Mouse (Mus musculus) macrophage (primary cell): ENCODE measurements around the gene Nfasc. TPM values are rescaled to one million over a fixed set of nuclear protein-coding genes. Genes with fewer than 3 reads are reported as not detected.

Source experiments
- H3K27ac ChIP-seq: fragments of 350-480 bp; formaldehyde crosslinking; 2 replicates; pipeline ENCODE4 v1.9.0; 2021
- H3K36me3 ChIP-seq: fragments of 350-480 bp; formaldehyde crosslinking; 2 replicates; pipeline ENCODE4 v1.9.0; 2021; ENCODE audit errors: inconsistent target
- H3K4me3 ChIP-seq: fragments of 350-480 bp; formaldehyde crosslinking; 2 replicates; pipeline ENCODE4 v1.9.0; 2021; ENCODE audit errors: inconsistent target
- H3K79me2 ChIP-seq: fragments of 350-480 bp; formaldehyde crosslinking; 2 replicates; pipeline ENCODE4 v1.9.0; 2021; ENCODE audit errors: inconsistent target
- WGBS: methylation state at CpG from one replicate; pipeline ENCODE4 v1.1.7; 2026; ENCODE audit warnings: inconsistent platforms; ENCODE audit not compliant: missing documents; 5-methylcytosine and 5-hydroxymethylcytosine counted together
- polyA plus RNA-seq: library from polyadenylated mRNA; stranded (reverse); fragments of 250-400 nt; gene quantifications from 3 replicates; pipeline ENCODE4 v1.2.4, GENCODE M21; 2018; ENCODE audit warnings: inconsistent platforms
- total RNA-seq, 78 experiments: library from RNA; depleted of rRNA; stranded (reverse); fragments of 250-400 nt; gene quantifications; 1 replicate in 9 of 78; 2 replicates in 24 of 78; 3 replicates in 43 of 78; 4 replicates in 2 of 78; pipeline ENCODE4 v1.2.4; 2018; ENCODE audit warnings: inconsistent platforms in 56 of 78

Gene Nfasc
- total RNA-seq (2018; cell fraction: chromatin; rRNA removed): under 1 TPM in 1 of 26 experiments, not detected in 25; 0.06 TPM
- total RNA-seq (2018; cell fraction: cytosol; rRNA removed): not detected
- total RNA-seq (2018; cell fraction: nucleus; rRNA removed): not detected
- polyA plus RNA-seq: not detected in 3 replicates

DNA sequence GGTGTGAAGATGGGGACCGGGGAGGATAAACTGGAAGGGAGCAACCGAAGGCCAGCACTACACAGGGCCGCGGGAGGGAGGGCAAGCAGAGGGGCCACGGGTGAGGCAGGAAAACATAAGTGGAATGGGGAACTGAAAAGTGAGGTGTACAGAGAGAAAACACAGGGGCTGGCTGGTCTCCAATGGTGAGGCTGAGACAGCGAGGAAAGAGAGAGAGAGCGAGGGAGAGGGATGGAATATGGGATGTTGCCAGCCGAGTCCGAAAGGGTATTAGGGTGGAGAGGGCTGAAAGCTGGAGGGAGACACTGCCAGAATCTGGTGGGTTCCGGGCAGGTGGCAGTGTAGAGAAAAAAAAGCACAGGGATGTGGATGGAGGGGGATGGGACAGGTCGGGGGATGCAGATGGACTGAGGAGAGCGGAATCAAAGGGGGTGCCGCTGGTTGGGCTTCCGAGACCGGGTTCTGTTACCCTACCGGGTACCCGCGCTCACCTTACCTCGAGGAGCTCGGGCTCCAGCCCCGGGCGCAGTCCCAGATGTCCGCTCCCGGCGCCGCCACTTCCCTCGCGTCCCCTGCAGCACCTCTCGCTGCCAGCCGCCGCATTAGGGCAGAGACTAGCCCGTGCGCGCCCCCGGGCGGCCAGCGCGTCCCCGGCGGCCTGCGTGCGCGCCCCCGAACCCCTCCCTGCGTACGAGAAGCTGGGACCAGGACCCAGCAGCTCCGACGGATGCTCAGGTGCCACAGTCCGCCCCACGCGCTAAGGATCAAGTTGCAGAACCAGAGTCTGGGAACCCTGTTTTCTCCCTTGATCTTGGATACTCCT is at the start of gene Nfasc:
Gene Nfasc, minus strand, starts transcription at position 623 of the 823 bp plus-strand sequence.
- no peak within 1 kb of the TSS for H3K27ac ChIP-seq
- no peaks in the 10 kb centered on the region for H3K36me3 ChIP-seq
- H3K79me2 ChIP-seq: no peaks in the 10 kb centered on the region
- 3% methylated on average over 51 of the region's 51 CpGs for whole genome bisulfite sequencing
- no peak within 1 kb of the TSS for H3K4me3 ChIP-seq

DNA sequence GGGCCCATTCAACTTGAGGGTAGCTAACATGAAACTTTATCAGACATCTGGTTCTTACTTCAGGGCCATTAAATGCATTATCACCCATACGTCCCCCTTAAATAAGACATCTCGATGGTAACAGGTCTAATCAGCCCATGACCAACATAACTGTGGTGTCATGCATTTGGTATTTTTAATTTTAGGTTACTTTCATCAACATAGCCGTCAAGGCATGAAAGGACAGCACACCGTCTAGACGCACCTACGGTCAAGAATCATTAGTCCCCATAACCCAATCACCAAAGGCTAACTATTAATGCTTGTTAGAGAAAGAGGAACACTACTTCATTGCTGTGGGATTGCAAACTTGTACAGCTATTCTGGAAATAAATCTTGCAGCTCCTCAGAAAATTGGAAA is 49.5 kb upstream of the Nfasc start:
- no peaks in the 10 kb centered on the region for H3K36me3 ChIP-seq
- H3K79me2 ChIP-seq: no peaks in the 10 kb centered on the region
- no peak overlapping the region for H3K4me3 ChIP-seq
- H3K27ac ChIP-seq: no peak overlapping the region
- WGBS: 88% methylated on average over 6 of the region's 6 CpGs

DNA sequence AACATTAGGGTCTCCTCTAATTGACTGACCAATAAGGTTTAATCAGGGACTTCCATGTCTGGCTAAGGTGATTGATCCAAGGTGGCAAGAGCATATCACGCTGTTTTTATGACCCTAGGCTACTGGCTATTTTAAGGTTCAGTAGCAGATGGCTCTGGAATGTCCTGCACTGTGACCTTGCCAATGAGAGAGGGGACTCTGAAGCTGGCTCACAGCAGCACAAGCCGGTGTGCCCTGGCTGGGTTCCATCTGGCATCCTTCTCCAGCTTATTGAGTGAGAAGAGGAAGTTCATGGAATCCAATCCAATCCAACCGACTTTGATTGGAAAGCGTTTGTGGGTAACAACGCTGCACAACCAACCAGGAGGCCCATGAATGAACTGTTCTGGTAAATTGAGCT is 45.3 kb upstream of the Nfasc start:
- H3K79me2 ChIP-seq: no peaks in the 10 kb centered on the region
- H3K36me3 ChIP-seq: no peaks in the 10 kb centered on the region
- WGBS: 71% methylated on average over 5 of the region's 5 CpGs
- H3K4me3 ChIP-seq: no peak overlapping the region
- no peak overlapping the region for H3K27ac ChIP-seq

DNA sequence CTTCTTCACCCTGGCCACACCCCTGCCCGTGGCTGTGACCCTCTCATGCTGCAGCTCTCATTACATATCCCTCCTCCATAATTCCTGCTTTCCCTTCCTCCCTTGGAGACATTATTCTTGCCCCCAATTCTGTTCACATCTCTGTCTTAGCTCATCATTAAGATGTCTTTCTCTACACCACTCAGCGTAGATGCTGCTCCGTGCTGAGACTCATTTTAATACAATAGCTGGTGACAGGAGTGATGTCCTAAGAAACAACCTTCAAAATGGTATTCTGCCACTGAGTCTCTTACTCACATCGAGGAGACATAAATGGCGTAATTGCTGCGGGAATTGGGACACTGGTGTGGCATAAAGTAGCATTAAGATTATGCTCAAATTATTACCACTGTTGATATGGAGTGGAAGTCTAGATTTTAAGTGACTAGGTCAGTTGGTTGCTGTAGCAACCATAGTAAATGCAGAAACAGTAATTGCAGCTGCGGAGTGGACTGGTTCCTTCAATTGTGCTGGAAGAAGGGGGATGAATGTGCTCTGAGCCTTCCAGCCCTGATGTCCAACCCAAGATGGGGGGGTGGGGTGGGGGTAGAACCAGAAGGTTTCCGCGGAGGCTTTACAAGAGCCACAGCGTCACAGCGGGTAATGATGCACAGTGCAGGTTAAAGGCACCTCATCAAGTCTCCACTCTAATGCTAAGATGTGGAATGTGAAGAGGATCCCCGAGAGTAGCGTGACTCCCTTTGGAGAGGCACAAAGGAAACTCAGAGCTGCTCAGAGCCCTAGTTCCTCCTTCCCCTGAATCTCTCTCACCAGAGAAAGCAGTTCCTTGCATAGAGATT is 40.2 kb upstream of the Nfasc start:
- WGBS: 75% methylated on average over 13 of the region's 13 CpGs
- Histone ChIP-seq H3K4me3 (no peak overlapping the region), H3K36me3 (no peaks in the 10 kb centered on the region), H3K79me2 (no peaks in the 10 kb centered on the region), H3K27ac (no peak overlapping the region)

DNA sequence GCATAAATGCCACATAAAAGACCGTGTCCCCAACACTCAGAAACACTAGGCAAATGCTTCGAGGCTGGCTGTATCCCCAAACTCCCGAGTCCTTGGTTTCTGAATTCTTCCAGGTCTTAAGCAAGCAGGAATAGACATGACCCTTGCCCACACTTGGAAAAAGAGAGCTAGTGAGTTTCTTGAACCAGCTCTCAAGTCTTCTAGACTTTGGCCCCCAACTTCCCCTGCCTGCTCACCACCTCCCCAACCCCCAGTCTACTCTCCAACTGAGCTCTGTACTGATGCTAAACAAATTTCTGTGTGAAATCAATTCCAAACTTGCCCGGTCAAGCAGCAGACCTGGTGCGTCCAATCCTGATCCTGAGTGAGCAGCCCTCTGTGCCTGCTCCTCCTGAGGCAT is 39.4 kb upstream of the Nfasc start:
- 88% methylated on average over 5 of the region's 5 CpGs for WGBS
- H3K36me3 ChIP-seq: no peaks in the 10 kb centered on the region
- H3K27ac ChIP-seq: no peak overlapping the region
- no peaks in the 10 kb centered on the region for H3K79me2 ChIP-seq
- H3K4me3 ChIP-seq: no peak overlapping the region

DNA sequence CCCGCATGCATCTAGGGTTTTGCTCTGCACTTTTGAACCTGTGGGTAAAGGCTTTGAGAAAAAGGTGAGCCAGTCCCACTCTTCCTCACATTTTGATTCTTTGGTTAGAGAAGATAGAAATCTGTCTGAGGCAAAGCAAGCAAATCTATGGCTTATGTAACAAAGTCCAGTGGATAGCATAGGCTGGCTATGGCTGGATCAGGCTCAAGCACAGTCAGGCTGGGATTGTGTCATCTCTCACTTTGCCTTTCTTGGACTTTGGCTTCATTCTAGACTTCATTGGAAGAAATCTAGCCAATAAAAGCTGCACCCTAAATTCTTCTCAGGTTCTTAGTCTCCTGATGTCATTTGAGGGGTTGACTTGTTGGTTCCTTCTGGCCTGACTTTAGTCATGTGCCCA is 38.7 kb upstream of the Nfasc start:
- no peak overlapping the region for H3K4me3 ChIP-seq
- no peaks in the 10 kb centered on the region for H3K79me2 ChIP-seq
- no peaks in the 10 kb centered on the region for H3K36me3 ChIP-seq
- WGBS: 88% methylated on average over 1 of the region's 1 CpGs
- no peak overlapping the region for H3K27ac ChIP-seq

DNA sequence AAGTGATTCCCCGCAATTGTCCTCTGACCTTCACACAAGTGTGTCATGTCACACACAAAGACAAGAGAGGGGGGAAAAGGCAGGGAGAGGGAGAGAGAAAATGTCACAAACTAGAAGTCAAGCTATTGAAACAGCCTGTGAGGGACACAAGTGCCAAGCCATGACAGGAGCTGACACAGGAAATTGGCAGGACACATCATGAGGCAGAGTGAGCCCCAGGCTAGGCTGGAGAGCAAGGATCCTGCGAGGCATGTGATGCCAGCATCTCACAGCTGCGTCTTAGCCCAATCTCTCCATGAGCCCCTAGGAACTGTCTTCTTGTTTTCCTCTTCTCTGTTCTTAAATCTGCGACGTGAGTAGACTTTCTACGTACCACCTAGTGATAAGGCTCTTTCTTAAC is 33.4 kb upstream of the Nfasc start:
- 86% methylated on average over 6 of the region's 6 CpGs for WGBS
- Histone ChIP-seq H3K4me3 (no peak overlapping the region), H3K36me3 (no peaks in the 10 kb centered on the region), H3K79me2 (no peaks in the 10 kb centered on the region), H3K27ac (no peak overlapping the region)

DNA sequence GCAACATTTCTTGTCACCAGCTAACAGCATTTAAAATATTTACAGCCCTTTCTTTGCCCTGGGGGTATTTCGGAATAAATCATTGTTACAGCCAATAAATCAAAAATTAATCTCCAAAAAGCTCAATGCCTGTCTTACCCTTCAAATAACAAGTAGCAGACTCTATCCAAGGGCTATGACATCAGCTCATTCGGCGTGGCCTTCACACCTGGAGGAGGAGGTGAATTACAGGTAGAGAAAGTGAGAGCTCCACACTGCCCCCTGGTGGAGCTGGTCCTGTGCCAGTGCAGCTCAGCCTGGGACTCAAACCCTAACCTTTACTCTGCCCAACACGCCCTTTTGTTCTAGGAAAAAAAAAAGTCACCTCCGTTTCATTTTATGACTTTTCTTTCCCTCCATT is 29.8 kb upstream of the Nfasc start:
- 42% methylated on average over 5 of the region's 5 CpGs for WGBS
- no peak overlapping the region for H3K4me3 ChIP-seq

DNA sequence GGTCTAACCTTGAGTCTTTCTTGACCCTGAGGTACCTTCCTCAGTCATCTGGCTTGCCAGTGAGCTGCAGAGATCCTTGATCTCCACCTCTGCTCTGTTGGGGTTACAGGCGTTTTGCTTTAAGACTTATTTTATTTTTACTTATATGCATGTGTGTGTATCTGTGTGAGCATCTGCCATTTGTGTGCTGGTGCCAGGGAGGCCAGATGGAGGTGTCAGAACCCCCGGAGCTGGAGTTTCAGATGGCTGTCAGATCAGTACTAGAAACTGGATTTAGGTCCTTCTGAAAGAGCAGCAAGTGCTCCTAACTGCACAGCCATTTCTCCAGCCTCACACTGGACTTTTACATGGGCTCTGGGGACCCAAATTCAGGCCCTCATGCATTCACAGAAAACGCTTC is 28.0 kb upstream of the Nfasc start:
- no peak overlapping the region for H3K27ac ChIP-seq
- no peaks in the 10 kb centered on the region for H3K79me2 ChIP-seq
- H3K4me3 ChIP-seq: no peak overlapping the region
- H3K36me3 ChIP-seq: no peaks in the 10 kb centered on the region
- 93% methylated on average over 3 of the region's 3 CpGs for WGBS

More for the DNA sequence above, 29.8 kb upstream of the Nfasc start:
- H3K27ac ChIP-seq: no peak overlapping the region
- H3K36me3 ChIP-seq: no peaks in the 10 kb centered on the region
- H3K79me2 ChIP-seq: no peaks in the 10 kb centered on the region

DNA sequence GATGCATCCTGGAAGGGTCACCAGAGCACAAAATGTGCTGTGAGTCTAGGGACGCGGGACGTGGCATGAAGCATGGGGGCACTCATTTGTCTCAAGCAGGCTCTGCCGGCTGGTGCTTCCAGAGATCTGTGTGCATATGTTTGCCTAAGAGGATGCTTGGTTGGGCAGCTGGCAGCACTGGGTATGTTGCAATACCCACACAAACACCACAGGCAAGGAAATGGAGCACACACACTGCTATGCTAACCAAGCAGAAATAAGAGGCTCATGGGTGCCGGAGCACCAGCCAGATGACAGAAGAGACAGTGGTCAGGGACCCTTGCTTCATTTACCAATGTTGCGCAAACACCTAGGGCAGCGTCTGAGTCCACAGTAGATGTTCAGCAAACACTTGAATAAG is 25.8 kb upstream of the Nfasc start:
- 12% methylated on average over 7 of the region's 7 CpGs for WGBS

DNA sequence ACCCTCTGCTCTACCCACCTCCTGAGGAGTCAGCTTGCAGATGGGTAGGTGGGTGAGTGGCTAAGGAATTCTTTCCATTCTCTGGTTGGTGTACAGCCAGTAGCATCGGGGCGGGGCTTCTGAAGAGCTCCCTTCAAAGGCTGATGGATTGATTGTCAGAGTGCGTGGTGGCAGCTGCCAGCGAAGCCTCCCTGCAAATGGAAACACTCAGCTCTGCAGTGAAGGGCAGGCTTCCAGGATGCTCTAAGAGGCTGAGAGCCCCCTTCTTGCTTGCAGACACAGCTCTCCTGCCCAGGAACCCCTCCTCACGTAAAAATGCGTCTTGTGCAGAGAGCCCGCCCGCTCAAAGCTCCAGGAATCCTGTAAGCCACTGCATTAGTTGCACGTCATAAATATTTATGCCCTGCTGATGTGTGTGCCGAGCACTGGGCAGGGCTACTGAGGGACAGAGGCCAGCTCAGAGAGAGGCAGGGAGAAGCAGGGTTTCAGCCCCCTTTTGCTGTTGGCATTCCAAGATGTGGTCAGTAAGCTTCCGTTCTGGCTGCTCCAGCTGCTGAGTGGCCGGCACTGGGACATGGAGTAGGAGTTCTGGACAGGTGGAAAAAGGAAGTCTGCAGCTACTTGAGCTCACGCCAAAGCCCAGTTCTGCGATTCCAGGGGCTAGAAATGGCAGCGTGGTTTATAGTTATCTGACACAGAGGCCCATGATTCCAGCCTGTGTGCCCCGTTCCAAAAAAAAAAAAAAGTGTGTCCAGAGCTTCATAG is 24.5 kb upstream of the Nfasc start:
- Histone ChIP-seq H3K27ac (no peak overlapping the region), H3K4me3 (no peak overlapping the region), H3K79me2 (no peaks in the 10 kb centered on the region), H3K36me3 (no peaks in the 10 kb centered on the region)
- 36% methylated on average over 16 of the region's 16 CpGs for WGBS

More for the DNA sequence above, 25.8 kb upstream of the Nfasc start:
- H3K27ac ChIP-seq: no peak overlapping the region
- no peaks in the 10 kb centered on the region for H3K79me2 ChIP-seq
- H3K4me3 ChIP-seq: no peak overlapping the region
- no peaks in the 10 kb centered on the region for H3K36me3 ChIP-seq

DNA sequence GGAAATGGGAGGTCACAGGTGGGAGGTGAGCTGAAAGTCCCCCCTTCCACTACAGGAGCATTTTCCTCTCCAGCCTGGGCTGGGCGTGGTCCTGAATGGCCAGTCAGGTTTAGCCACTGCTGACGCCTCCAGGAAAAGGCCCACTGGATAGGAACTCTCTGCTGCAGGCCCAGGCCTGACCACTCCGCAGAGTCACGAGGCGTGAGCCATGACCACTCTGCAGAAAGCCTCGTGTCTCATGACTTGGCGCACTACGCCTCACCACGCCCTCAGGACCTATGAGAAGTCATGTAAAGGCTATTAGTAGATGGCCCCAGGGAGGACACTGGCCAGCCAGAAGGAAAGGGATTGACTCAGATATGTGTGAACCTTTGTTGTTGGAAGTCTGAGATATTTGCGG is 23.6 kb upstream of the Nfasc start:
- no peak overlapping the region for H3K4me3 ChIP-seq
- H3K79me2 ChIP-seq: no peaks in the 10 kb centered on the region
- H3K36me3 ChIP-seq: no peaks in the 10 kb centered on the region
- no peak overlapping the region for H3K27ac ChIP-seq
- 80% methylated on average over 10 of the region's 10 CpGs for WGBS

DNA sequence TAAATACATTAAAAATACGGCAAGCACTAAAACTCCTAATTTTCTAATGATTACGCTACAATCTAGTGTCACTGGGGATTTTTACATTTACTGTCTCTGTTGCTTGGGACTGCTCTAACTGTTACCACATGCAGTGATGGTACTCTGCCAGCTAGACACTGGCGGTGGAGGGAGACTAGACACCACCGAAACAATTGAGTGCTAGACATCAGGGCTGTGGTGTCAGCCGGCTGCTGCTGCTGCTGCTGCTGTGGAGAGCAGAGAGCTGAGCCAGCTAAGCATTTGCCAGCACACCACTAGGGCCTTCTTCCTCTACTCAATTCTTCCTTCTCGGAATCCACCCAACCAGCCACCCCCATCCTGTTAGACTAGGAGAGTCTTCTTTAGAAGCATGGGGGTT is 17.8 kb upstream of the Nfasc start:
- no peak overlapping the region for H3K4me3 ChIP-seq
- 82% methylated on average over 6 of the region's 6 CpGs for WGBS
- H3K27ac ChIP-seq: no peak overlapping the region
- no peaks in the 10 kb centered on the region for H3K36me3 ChIP-seq
- H3K79me2 ChIP-seq: no peaks in the 10 kb centered on the region

DNA sequence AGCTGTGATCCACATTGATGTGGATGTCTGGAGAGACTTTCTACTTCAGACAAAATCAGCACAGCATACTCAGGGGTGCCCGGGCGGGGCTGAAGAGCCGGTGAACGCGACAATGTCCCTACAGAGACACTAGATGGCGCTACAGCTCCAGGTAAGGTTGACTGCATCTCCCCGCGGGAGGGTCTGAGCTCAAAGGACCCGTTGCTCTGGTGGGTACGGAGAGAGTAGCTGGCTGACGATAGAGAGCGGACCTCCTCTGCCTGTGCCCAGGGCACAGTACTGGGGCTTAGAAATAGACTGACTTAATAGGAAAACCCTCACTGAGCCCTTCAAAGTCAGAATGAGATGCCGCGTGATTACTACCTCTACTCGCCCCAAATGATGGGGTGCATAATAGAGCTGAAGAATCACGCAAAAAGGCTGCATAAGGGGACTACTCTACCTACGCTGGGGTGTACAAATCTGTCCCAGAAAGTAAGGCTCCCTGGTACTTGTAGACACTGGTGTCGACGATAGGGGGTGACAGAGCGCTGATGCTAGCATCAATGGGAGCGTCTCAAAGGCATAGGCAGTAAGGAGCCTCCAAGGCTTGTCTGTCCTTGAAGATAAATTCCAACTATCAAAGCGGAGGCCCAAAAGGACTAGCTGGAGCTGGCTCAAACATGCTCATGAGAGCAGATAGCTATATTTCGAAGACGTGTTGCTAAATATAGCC is 17.2 kb upstream of the Nfasc start:
- Histone ChIP-seq H3K4me3 (no peak overlapping the region), H3K36me3 (no peaks in the 10 kb centered on the region), H3K79me2 (no peaks in the 10 kb centered on the region), H3K27ac (no peak overlapping the region)
- WGBS: 13% methylated on average over 24 of the region's 24 CpGs
